ENCODE assay signal across 8 mouse cellular contexts in the genomic region with DNA sequence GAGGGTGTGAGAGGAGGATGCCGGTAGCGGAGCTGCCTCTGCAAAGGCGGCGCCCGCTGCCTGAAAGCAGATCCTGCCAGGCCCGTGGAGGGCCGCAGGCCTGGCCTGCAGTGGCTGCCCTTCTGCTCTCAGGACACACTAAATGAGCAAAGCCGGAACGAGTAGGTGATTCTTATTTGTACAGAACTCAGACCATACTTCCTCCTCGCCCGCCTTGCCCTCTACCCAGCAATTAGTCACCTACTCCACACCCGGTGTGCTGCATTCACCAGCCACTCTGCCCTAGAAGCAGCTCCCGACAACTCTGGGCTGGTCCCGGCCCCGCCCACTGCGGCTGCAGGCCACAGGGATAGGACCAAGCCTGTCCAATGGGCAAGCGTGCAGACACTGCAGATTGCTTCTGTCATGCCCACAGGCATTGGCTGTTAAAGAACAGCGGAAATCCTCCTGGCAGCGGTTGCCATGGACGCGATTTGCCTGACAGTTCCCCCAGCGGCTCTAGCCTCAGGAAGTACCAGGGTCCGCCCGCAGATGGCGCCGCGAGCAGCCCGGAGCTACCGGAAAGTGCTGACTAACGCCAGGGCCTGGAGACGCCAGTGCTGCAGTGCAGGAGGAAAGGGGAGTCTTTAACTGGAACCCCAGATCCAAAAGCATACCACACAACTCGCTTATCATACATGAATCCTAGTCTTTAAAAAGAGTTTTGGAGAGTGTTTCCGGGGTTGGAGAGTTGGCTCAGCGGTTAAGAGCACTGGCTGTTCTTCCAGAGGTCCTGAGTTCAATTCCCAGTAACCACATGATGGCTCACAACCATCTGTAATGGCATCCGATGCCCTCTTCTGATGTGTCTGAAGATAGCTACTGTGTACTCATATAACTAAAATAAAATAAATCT. TPM values are rescaled to one million over a fixed set of nuclear protein-coding genes. Genes with fewer than 3 reads are reported as not detected.
DNase-seq lines count a peak whose midpoint lies in the region; ATAC-seq and TF ChIP-seq lines count a peak whose summit lies in the region.

No protein-coding gene starts in this region.

- no peaks in the 10 kb centered on the region for H3K27me3 ChIP-seq in hindbrain, embryonic 10.5 days (ENCODE audit: insufficient read depth, poor library complexity, severe bottlenecking)
- H3K27me3 ChIP-seq in lung, postnatal 0 days (replicated peaks; ENCODE audit: insufficient read depth, low read length) = no peaks in the 10 kb centered on the region

- peak; percentile 95 for TF ChIP-seq CTCF in lung, postnatal 0 days (IDR thresholded peaks at IDR 0.05)

- 7% methylated on average over 35 of the region's 35 CpGs for WGBS in hindbrain, embryonic 10.5 days
- 2% methylated on average over 35 of the region's 35 CpGs for WGBS in lung, postnatal 0 days

- peak overlapping the region; percentile 83 for H3K27ac ChIP-seq in hindbrain, embryonic 10.5 days
- peak overlapping the region; percentile 76 for H3K27ac ChIP-seq in lung, postnatal 0 days (ENCODE audit: low read length)

- H3K36me3 ChIP-seq in hindbrain, embryonic 10.5 days = peaks cover 17% of the 10 kb centered on the region
- H3K36me3 ChIP-seq in lung, postnatal 0 days (ENCODE audit: insufficient read depth, low read length) = no peaks in the 10 kb centered on the region

- peak overlapping the region; percentile 20 for H3K9ac ChIP-seq in lung, postnatal 0 days (replicated peaks; ENCODE audit: low read depth)

- TF ChIP-seq EP300 in lung, postnatal 0 days (IDR thresholded peaks at IDR 0.05) = peak; percentile 40; the same call in 1 of the 2 replicates

- peaks cover 44% of the 10 kb centered on the region for H3K4me1 ChIP-seq in hindbrain, embryonic 10.5 days (replicated peaks)
- peaks cover 8% of the 10 kb centered on the region; the same call in 1 of the 2 replicates for H3K4me1 ChIP-seq in lung, postnatal 0 days (ENCODE audit: insufficient read depth, low read depth, low read length)

- peak; percentile 98 for DNase-seq in MN1 (ENCODE audit: low spot score)
- DNase-seq in cerebellum, adult 9-10 months = peak; percentile 100
- peak; percentile 100 for DNase-seq in hindbrain, embryonic 10.5 days (ENCODE audit: low spot score)
- DNase-seq in layer of hippocampus, adult 9-11 months = peak; percentile 100
- DNase-seq in lung, postnatal 0 days (ENCODE audit: low spot score) = peak; percentile 100
- peak; percentile 100 for DNase-seq in ovary, postnatal 14 days (ENCODE audit: low spot score)
- DNase-seq in thymus, postnatal 14 days = peak; percentile 100

- H3K4me3 ChIP-seq in hindbrain, embryonic 10.5 days = peak overlapping the region; percentile 54
- H3K4me3 ChIP-seq in lung, postnatal 0 days (ENCODE audit: low read depth, low read length) = peak overlapping the region; percentile 36

- no peaks in the 10 kb centered on the region for H3K9me3 ChIP-seq in hindbrain, embryonic 10.5 days
- H3K9me3 ChIP-seq in lung, postnatal 0 days (ENCODE audit: low read length) = no peaks in the 10 kb centered on the region

- peak overlapping the region; percentile 48 for H3K4me2 ChIP-seq in lung, postnatal 0 days (replicated peaks; ENCODE audit: low read depth, low read length)

- ATAC-seq in frontal cortex, adult (ENCODE audit: low TSS enrichment) = peak; percentile 93
- peak; percentile 100 for ATAC-seq in lung, postnatal 0 days

RNA-seq across cellular contexts. Expression of a gene that starts 21.2 kb away (rescaled TPM):
- polyA plus RNA-seq in hindbrain, embryonic 10.5 days (2016; fragmentation: Nextera tagmentation; extraction: Ambion mirVana) = 13.3 and 15.7 TPM in 2 replicates
- 19.5 and 20.1 TPM in 2 replicates for polyA plus RNA-seq in lung, postnatal 0 days (2015; fragmentation: Nextera tagmentation; extraction: Ambion mirVana)

Comparison
In these comparisons a context has a peak if more than half of its experiments do, and no peak if none do; other contexts are left out.
1. Peak in every context shown above with its lines: DNase-seq, ATAC-seq, H3K4me3 ChIP-seq and H3K27ac ChIP-seq.